Mouse (Mus musculus) erythroblast, embryonic 14.5 days (primary cell): ENCODE results near the gene Kdelr3.

Experiments
- GATA1 ChIP-seq: IDR thresholded peaks from 2 replicates; pipeline ENCODE4 v1.6.1; 2012; ENCODE audit warnings: low read length, inconsistent platforms, mixed read lengths
- TAL1 ChIP-seq: IDR thresholded peaks from 3 replicates; pipeline ENCODE4 v1.6.1; 2012; ENCODE audit warnings: low read length, inconsistent platforms, mixed read lengths

DNA sequence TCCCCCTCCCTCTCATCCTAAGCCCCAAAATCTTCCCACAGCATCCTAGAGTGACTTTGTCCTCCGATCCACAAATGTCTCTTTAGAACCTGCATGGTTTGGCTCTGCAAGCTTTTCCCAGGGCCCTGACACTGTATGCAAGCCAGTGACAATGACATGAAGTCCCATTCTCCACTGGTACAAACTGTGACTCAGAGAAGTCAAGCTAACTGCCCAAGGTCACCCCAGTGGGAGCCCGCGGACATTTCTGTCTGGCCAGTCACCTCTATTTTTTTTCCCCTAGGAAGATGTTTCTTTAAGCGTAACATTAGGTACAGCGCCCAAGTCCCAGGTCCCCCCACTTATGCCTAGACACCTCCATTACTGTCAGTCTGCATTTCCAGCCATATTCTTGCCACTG is 12.8 kb upstream of the Kdelr3 start:
- TF ChIP-seq TAL1 (no peak), GATA1 (no peak)
